In genomic region chr4:115827888-115828571, GRCm38 (mm10) we compare ENCODE assay signal across 8 mouse cellular contexts. TPM values are rescaled to one million over a fixed set of nuclear protein-coding genes. Genes with fewer than 3 reads are reported as not detected.
A peak's percentile ranks its signal among the peaks of the same experiment; 100 is the strongest.
DNase-seq lines count a peak whose midpoint lies in the region; ATAC-seq and TF ChIP-seq lines count a peak whose summit lies in the region.

Mob3c (plus strand) TSS chr4:115828092.

- peak; percentile 57; the same call in 1 of the 2 replicates for TF ChIP-seq POLR2A in liver, adult 2 months (IDR thresholded peaks at IDR 0.05; ENCODE audit: extremely low read depth, insufficient read depth, low read length)

- H3K9ac ChIP-seq in intestine, embryonic 16.5 days (ENCODE audit: low read depth, low read length) = peak within 1 kb of the TSS; percentile 85
- peak within 1 kb of the TSS; percentile 93 for H3K9ac ChIP-seq in liver, adult 2 months (ENCODE audit: low read depth, low read length)

- ATAC-seq in intestine, embryonic 16.5 days = peak; percentile 97
- ATAC-seq in monocyte, adult 5-6 weeks (replicated peaks; ENCODE audit: insufficient number of reproducible peaks, low FRiP score, low TSS enrichment, poor library complexity, severe bottlenecking) = peak; percentile 84

- peak within 1 kb of the TSS; percentile 93 for H3K27ac ChIP-seq in intestine, embryonic 16.5 days (ENCODE audit: low read length)
- peak within 1 kb of the TSS; percentile 99 for H3K27ac ChIP-seq in liver, adult 2 months (replicated peaks; ENCODE audit: insufficient read depth, low read depth, low read length)

- peak within 1 kb of the TSS; percentile 79 for H3K4me2 ChIP-seq in intestine, embryonic 16.5 days (ENCODE audit: low read depth, low read length)

- peaks cover 26% of the 10 kb centered on the region for H3K4me1 ChIP-seq in intestine, embryonic 16.5 days (ENCODE audit: control insufficient read depth, insufficient read depth, low read length)
- H3K4me1 ChIP-seq in liver, adult 2 months (ENCODE audit: control insufficient read depth, insufficient read depth, low read length) = peaks cover 13% of the 10 kb centered on the region

- peaks cover 4% of the 10 kb centered on the region; the same call in 1 of the 2 replicates for H3K79me2 ChIP-seq in liver, adult 2 months (ENCODE audit: control insufficient read depth, insufficient read depth, low read length)

- under 1% methylated on average over 57 of the region's 57 CpGs for WGBS in intestine, embryonic 16.5 days
- 1% methylated on average over 57 of the region's 57 CpGs for WGBS in liver, adult 2 months

- no peaks in the 10 kb centered on the region for H3K27me3 ChIP-seq in intestine, embryonic 16.5 days (replicated peaks; ENCODE audit: control insufficient read depth, insufficient read depth, low read length)
- H3K27me3 ChIP-seq in liver, adult 2 months (ENCODE audit: control insufficient read depth, insufficient read depth, low read length) = no peaks in the 10 kb centered on the region

- DNase-seq in 3T3-L1 (ENCODE audit: low read depth, low spot score) = peak; percentile 81
- peak; percentile 92 for DNase-seq in adrenal gland, adult 2 months
- DNase-seq in embryo, embryonic 9.5 days (ENCODE audit: extremely low spot score) = peak; percentile 86
- no peak for DNase-seq in gonadal fat pad, adult 2 months (ENCODE audit: low read depth)
- peak; percentile 84 for DNase-seq in liver, adult 2 months (ENCODE audit: extremely low read depth, low read depth, low spot score)
- peak; percentile 50 to 60 for DNase-seq in spleen, postnatal 14 days (ENCODE audit: low spot score in 2 of 2)

- H3K4me3 ChIP-seq in intestine, embryonic 16.5 days (ENCODE audit: low read length) = peak within 1 kb of the TSS; percentile 74
- peak within 1 kb of the TSS; percentile 85 for H3K4me3 ChIP-seq in liver, adult 2 months (ENCODE audit: insufficient read depth, low read depth, low read length)

- no peak for TF ChIP-seq CTCF in liver, adult 2 months (IDR thresholded peaks at IDR 0.05; ENCODE audit: low read depth, low read length)

- no peaks in the 10 kb centered on the region for H3K9me3 ChIP-seq in intestine, embryonic 16.5 days (ENCODE audit: control insufficient read depth, low read length)

- H3K36me3 ChIP-seq in intestine, embryonic 16.5 days (ENCODE audit: control insufficient read depth, insufficient read depth, low read length) = no peaks in the 10 kb centered on the region
- H3K36me3 ChIP-seq in liver, adult 2 months (ENCODE audit: control insufficient read depth, insufficient read depth, low read length) = peaks cover 8% of the 10 kb centered on the region; the same call in 1 of the 2 replicates

RNA-seq across cellular contexts. Expression of gene Mob3c, which starts in this region (rescaled TPM):
- total RNA-seq in adrenal gland, adult 2 months (2021) = 10 to 100 TPM; 11.0 to 13.2 TPM
- 37.9 and 39.5 TPM in 2 replicates for polyA plus RNA-seq in adrenal gland, adult 2 months (2012; rRNA removed)
- polyA plus RNA-seq in gonadal fat pad, adult 2 months (2012; rRNA removed) = 21.6 and 25.4 TPM in 2 replicates
- polyA plus RNA-seq in intestine, embryonic 16.5 days (2015; fragmentation: Nextera tagmentation; extraction: Ambion mirVana) = 15.7 and 18.2 TPM in 2 replicates
- 8.4 and 12.5 TPM in 2 replicates for total RNA-seq in liver, adult 2 months (2014; rRNA removed)
- 22.6 and 24.4 TPM in 2 replicates for polyA plus RNA-seq in liver, adult 2 months (2012; rRNA removed)
- total RNA-seq in monocyte, adult 5-6 weeks (2017) = 17.7 to 25.1 TPM (median 19.5 TPM) in 3 replicates
